Mouse (Mus musculus): ENCODE data around the gene Ldhd.

The Ldhd gene

DNA sequence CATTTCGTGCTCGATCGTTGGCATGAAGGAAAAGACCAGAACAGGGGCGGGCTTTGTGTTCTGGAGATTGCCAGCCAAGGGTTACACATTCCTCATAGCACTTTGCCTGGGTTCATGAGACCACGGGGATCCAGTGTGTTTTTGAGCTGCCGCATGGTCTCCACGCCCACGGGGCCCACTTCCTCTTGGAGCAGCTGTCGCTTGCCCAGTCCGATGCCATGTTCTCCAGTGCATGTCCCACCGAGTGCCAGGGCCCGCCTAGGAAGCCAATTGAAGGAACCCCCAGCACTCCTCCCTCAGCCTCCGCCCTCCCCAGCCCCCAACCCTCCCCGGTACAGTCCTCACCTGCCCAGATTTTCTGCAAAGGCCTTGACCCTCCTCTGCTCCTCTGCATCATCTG is 3.2 kb downstream of the Ldhd start:
- DNase-seq = no peak

DNA sequence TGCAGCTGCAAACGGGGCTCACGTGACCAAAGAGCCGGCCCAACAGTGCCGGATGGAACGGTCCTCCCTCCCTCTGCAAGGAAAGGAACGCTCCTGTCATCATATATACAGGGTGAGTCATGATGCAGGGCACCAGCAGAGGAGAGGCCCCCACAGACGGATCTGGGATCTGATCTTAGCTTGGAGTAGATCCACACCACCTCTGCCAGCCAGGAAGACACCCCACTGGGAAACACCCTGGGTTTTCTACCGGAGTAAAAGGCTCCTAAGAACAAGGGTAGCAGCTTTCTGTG is 3.7 kb downstream of the Ldhd start:
- no peak for DNase-seq

DNA sequence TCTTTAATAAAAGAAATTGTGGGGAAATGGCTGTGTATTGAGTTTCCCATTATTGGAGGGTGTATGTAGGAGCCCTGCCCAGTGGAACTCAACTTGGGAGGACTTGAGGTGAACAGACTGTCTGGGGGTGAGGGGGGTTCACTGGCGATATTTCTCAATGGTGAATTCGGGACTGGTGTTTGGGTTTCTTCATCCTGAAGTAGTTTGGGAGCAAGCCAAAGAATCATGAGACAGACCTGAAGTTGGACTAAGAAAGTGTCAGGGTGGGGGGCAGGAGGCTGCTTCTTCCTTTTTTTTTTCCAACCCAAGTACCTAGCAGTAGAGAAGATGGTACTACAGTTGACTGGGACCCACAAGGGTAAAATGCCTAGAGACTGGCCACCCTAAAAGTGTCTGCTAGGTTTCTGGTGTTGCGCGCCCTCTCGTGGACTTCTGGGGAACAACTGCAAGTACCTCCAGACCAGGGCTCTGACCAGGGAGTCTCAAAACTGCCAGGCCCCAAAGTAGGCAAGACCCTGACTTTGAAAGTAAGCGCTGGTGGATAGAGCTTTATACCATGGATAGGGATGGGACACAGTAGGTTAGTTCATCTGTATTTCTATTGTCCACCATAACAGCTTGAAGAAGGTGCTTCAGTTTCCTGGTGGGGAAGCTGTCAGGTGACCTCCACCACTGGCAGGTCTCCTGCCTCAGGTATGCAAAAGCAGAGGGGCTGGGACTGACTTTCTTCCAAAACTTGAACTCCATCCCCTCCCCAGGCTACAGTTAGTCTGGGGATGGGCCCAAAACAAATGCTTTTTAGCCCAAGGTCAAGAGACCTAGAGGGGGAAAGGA is 4.3 kb downstream of the Ldhd start:
- peak; percentile 63 for DNase-seq

DNA sequence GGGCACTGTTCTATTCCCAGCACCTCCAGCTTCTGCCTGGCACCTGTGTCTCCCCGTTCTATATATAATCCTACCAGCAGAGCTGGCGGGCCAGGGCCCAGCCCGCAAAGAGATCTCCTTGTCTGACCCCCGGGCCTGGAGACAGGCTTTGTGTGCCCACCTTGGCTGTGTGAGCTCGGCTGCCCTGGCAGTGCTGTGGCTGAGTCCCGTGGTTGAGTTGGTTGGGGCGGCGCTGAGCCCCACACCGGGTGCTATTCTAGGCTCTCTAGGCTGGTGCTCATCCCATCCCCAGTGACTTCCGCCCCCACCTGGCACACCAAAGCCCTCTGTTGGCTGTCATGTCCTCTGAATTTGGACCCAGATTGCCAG is 5.3 kb downstream of the Ldhd start:
- no peak for DNase-seq

DNA sequence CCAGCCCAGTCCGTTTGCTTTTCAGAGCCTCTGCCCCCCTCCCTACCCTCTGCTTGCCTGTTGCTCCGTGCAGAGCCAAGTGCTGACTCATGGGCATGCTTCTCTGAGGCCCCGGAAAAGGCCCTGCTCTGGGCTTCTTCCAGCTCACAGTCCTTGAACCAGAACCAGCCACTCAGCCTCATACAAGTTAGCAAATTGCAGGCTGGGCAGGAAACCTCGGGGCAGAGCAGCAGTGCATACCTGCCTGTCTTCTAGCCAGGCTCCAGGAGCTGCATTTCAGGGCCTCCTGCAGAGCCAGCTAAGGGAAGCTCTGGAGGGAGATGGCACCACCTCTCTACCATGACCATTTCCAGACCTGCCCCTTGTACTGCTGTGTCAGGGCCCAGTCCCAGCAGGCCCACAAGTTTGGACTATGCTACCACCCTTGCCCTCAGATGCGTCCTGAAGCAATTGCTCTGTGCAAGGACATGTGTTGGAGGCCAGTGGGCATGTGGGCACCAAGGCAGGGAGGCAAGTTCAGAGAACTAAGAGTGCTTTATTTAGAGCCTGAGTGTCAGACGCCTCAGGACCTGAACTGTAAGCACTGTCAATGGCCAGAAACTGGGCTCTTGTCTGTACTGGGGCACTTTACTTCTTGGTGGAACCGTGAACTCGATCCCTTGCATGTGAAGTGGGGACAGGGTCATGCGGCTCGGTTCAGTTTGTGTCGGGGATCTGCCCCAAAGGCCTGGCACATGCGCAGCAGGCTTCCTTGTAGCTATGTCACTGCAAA is 5.9 kb downstream of the Ldhd start:
- peak; percentile 92 for DNase-seq

DNA sequence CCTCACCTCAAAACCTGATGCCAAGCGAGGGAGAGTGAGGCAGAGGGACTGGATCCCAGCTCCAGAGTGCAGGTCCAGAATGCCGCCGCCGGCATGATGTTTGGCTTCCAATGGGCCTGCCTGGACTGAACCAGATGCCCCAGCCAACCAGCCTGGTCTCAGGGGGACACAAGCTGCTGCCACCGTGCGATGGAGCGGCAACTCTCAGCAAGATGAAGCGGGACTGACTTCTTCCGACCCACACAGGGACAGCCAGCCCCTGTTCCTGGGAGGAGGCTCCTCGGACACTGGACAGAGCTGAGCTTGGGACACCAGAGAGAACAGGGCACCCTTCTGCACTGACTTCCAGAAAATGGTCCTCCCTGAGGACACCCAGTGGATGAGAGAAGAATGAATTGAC is 7.6 kb downstream of the Ldhd start:
- no peak for DNase-seq

DNA sequence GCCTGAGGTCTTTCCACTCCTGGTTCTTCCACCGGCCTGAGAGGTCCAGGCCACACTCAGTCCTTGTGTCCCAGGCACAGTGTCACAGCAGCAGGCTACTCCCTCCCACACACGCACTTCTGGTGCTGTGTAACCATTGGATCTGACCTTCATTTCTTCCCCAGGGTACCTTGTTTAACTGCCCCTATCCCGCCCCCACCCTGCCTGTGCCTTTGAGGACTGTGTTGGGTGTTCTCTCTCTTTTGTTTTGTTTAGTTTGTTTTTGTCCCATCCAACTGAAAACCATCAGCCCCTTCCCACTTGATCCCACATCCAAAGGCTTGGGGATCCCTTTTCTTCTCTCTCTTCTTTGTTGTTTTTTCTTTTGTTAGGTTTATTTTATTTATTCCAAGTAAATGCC is 8.1 kb downstream of the Ldhd start:
- DNase-seq = no peak

DNA sequence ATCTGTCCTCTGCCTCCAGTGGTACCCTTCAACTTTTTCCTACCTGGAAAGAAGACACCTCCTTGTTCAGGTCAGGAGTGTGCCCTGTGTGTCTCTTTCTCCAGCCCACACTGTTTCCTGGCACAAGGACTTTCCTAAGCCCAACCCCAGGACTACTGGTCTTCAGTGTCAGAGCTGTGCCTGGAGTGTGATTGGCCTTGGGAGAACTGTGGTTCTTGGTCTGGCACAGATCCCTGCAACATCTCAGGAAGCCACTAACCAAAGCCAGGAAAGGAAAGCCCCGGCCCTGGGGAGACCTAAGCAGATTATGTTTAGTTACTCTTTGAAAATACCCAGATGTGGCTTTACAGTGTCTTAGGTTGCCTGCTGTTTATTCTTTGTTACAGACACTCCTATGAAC is 10.2 kb downstream of the Ldhd start:
- no peak for DNase-seq

DNA sequence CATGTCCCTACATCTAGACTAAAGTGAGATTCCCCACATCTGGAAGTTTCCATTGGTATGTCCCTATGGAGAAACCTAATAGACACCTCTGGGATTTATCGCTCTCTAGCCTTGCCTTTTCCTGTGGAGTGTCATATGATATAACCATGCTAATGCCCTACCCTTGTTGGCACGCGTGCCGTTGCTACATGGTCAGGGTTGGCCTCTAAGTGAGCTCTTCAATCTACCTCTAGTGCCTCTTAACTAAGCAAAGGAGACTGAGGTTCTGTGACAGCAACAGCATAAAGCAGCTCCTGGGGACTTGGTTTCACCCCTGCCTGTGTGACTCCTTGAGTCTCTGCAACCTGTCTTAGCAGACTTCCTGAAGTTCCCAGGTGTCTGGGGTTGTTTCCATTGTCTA is 11.9 kb downstream of the Ldhd start:
- no peak for DNase-seq

DNA sequence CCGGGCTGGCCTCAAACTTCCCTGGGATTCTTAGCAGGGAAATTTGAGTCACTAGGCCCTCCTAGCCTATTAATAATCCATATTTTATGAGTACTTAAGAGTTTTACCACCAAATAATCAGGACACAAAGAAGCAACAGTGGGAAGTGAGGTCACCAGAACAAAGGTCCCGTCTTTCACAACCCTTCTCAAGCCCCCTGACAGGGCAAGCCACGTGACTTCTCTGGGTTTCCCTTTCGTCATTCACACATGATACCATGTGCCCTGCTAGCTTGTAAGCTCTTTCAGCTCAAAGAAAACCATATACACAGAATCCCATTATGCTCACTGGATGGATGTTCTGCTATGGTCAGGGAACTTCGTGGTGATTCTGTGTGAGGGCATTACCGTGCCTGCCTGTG is 12.4 kb downstream of the Ldhd start:
- DNase-seq = no peak

DNA sequence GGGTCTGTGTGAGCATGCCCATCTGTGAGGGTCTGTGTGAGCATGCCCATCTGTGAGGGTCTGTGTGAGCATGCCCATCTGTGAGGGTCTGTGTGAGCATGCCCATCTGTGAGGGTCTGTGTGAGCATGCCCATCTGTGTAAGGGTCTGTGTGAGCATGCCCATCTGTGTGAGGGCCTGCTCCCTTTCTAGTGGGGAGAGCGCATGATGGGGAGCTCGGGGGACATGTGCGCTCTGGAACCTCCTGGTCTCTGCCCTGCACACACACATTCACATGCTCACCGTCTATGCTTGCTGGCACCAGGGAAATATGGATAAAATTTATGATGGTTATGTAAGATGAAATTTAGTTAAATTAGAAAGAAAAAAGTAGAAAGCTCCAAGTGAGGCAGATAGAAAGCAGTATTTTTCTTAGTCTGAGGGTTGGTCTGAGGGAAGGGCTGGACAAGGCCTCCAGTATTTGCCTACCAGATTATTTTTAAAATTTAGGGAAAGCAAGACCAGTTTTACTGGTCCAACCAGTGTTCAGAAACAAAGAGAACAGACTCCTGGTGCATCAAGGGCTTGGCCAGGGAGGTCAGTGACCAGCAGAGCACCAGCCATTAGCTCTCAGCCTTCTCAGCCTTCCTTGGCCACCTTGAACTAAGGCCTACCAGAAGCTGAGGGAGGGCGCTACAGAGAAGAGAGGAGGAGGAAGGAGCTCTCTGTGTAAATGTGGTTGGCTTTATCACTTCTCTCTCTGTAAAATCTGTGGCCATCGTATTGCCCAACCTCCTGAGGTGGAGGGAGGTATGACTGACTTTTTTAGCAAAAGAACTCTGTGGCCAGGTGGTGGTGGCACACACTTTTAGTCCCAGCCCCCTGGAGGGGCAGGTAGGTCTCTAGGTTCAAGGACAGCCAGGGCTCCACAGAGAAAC is 15.1 kb downstream of the Ldhd start:
- no peak for DNase-seq

DNA sequence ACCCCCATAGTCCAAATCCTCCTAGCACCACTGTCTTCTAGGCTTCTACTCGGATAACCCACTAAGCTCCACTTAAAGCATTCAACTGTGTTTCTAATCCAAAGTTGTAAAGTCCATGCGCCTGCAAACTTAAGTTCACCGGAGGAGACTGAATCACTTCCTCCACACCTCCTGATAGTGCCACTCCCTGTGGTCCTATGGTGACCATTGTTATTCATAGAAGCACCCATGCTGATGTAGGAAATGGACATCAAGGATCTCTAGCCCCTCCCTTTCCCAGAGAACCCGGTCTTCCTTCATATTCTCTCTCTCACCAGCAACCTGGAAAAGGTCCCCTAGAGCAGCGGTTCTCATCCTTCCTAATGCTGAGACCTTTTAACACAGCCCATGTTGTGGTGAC is 17.0 kb downstream of the Ldhd start:
- no peak for DNase-seq

DNA sequence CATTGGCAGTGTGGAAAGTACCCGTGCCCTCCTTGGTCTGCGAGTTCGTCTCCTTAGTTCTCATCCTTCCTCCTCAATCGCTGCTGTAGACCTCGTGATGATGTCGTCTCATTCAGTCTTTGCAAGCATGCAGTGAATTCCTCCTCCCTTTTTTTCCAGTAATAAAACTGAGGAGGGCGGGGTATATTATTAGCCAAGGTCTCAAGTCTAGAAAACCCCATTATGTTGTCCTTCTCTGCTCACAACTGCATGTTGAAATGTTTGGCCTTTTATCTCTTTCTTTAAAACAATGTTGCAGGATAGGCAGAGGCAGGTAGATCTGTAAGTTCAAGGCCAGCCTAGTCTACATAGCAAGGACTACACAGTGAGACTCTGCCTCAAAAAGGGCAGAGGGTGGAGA is 22.8 kb downstream of the Ldhd start:
- DNase-seq = no peak

DNA sequence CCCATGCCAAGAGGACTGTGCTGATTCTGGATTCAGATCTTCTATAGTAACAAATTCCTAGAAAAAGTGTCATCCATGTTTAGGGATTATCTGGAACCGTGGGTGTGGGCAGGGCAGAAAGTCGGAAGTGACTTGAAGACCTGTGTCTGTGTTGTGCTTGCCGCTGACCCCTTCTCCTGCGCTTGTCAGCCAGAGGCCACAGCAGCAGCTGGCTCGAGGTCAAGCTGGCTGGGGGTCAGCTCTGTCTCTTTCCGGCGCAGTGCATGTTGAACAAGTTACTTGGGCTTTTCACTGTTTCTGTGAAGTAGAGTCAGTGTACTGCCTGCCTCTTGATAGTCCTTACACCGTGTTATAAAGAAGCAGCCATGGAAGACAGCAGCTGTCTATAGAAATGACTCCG is 23.2 kb downstream of the Ldhd start:
- no peak for DNase-seq

DNA sequence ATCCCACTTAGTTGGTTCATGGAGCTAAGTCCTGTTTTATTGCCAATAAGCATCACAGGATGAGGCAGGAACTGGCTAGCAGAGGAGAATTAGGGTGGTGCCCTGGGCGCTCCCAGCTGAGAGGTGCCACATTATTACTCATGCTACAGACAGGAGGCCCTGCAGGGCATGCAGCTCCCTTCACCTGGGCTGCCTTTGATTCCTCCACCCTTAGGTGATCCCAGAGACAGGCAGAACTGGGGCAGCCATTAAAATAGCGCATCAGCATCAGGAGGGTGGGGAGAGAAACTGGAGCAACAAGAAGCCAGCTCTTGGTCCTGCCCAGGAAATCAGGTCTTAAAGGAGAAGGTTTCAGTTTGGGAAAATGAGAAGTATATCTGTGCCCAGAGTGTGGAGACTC is 25.2 kb downstream of the Ldhd start:
- DNase-seq = no peak

DNA sequence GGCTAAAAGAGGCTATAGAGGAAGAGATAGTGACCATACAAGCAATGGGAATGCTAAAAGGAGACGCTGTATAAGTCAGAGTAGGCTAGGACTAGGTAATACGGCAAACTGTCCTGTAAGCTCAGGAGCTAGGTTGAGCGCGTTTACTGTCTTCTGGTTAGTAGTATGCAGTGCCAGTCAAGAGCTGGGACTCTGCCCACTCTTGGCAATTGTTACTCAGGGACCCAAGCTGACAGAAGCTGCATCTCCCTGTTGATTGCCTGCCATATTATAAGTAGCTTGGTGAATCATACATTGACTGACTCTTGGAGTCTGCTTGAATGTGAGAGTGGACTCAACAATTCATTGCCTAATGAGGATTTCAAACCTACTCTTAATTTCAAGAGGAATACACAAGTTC is 28.1 kb downstream of the Ldhd start:
- no peak for DNase-seq

DNA sequence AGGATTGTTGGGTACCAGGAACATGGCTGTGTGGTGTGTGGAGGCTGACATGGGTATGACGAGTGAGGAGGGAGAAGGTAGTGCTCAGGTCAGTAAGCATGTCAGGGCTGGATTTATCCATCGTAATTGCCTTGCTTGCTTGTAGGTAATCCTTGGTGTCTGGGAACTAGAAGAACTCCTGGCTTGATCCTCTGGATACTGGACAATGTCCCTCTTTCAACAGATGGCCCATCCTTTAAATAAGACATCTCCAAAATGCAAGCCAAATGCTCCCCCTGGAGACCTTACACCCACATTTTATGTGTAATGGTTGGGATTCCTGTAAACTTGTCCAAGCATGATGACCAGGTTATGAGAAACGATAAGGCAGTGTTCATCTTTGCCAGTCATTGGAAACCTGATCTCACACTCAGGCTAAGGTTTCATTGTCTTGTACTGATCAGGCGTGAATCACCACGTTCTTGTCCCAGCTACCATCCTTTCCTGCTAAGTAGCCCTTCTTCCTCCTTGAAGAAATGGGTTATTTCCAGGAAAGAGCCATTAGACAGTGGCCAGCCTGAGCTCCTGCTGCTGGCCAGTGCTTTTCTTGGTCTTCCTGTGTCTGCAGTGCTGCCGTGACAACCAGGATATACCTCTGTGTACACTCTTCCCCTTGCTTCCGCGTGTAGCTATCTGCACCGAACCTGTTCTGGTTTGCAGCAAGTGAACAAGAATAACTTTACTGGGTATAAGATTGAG is 30.3 kb downstream of the Ldhd start:
- DNase-seq = no peak

DNA sequence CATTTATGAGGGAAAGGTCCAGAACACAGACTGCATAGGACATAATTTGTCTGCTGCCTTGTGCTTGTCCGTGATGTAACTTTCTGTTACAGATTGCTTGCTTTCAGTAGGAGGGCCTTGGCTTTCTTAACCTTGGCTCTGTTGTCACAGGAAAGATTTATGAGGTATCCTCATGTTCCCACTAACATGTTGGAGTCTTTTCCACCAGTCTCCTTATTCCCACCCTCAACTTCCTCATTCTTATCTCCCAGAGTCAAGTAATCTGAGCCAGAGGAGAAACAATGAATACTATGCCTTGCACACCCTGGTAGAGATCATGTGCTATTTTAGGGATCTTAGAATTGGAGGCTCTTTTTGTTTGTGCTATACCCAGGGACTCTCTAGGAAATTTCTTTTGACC is 32.9 kb downstream of the Ldhd start:
- peak; percentile 25 for DNase-seq

DNA sequence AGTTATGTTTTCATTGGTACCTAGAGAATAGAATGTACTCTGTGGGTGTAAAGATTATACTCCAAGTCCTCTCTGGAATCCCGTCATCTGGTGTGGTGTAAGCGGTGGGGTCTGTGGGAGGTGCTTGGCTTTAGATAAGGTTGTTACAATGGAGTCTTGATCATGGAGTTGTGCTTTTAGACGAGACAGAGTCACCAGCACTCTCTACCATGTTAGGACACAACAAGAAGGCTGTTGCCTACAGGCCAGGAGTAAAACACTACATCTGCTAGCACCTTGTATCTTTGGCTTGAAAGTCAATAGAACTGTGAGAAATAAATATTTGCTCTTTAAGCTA is 33.7 kb downstream of the Ldhd start:
- no peak for DNase-seq

DNA sequence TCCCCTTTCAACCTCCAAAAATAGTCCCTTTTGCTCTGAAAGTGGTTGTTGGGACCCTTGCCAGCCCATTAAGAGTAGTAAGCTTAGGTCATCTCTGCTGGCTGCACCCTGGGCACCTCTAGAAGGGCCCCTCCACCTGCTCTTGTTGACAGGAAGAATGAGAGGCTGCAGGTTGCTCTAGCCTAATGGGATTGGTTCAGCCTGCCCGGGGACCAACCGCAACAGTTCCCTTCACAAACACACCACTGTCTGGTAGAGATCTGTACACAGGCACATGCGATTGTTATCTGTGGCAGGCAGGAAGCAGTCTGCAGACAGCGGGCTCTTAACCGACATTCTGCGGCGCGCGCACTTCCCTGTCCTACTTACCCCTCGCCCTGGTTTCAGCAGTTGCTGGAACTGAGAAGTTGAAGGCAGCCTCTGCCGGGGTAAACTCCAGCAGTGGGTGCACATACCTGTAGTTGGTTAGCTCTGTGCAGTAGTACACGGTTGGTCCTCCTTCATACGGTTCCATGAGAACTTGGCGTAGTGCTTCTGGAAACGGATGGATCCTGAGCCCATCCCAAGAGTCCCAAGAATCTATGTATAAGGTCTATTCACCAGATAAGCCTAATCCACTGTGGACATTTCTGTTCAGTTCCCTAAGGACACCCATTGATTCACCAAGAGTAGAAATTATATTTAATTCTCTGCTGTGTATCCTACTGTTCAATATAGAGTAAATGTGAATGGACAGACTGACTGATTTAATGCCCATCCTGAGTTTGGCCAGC is 34.3 kb downstream of the Ldhd start:
- DNase-seq = peak; percentile 44

DNA sequence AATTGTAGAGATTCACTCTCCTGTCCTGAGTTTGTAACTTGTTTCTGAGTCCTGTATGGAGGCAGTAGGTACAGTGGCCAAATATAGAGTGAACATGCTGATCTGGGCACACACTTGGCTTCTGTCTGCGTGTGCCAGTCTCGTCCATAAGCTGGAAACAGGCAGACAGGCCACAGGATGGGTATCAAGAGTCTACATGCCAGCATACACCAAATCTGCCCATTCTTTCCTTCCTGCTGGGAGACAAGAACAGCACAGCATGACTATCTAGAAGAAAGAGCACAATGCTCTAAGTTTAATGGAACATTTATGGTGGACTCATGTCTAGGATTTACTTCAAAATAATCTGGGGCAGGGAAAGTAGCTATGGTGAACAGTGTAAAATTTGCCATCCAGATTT is 35.2 kb downstream of the Ldhd start:
- DNase-seq = no peak
